Mouse (Mus musculus): ENCODE measurements at regions not wholly inside any gene's neighbourhood (a gene's known extent, or its start where the extent isn't known, plus 50 kb on each side); places are given as distances from the start of the nearest gene placed in this dataset.

GRCm38 (mm10) chr12:39952854-39953253, 85.0 kb downstream of the Arl4a start:
- H3K36me3 ChIP-seq (ENCODE audit: control insufficient read depth, insufficient read depth, low read length): no peaks in the 10 kb centered on the region
- TF ChIP-seq CTCF (IDR thresholded peaks at IDR 0.05; ENCODE audit: low read depth, low read length) (no peak), POLR2A (IDR thresholded peaks at IDR 0.05; ENCODE audit: extremely low read depth, insufficient read depth, low read length) (no peak)
- no peak overlapping the region; the same call in 1 of the 2 replicates for H3K27ac ChIP-seq (replicated peaks; ENCODE audit: insufficient read depth, low read depth, low read length)
- H3K4me1 ChIP-seq (ENCODE audit: control insufficient read depth, insufficient read depth, low read length): peaks cover 20% of the 10 kb centered on the region
- WGBS: 9% methylated on average over 4 of the region's 4 CpGs
- H3K79me2 ChIP-seq (ENCODE audit: control insufficient read depth, insufficient read depth, low read length): no peaks in the 10 kb centered on the region
- H3K9ac ChIP-seq (ENCODE audit: low read depth, low read length): no peak overlapping the region
- H3K27me3 ChIP-seq (ENCODE audit: control insufficient read depth, insufficient read depth, low read length): no peaks in the 10 kb centered on the region
- DNase-seq (ENCODE audit: extremely low read depth, low read depth, low spot score): peak; percentile 95
- H3K4me3 ChIP-seq (ENCODE audit: insufficient read depth, low read depth, low read length): no peak overlapping the region

- no peak overlapping the region for H3K9ac ChIP-seq (ENCODE audit: low read depth, low read length)
- WGBS: 23% methylated on average over 6 of the region's 6 CpGs
- DNase-seq (ENCODE audit: extremely low read depth, low read depth, low spot score): peak; percentile 97
- H3K36me3 ChIP-seq (ENCODE audit: control insufficient read depth, insufficient read depth, low read length): no peaks in the 10 kb centered on the region
- H3K4me1 ChIP-seq (ENCODE audit: control insufficient read depth, insufficient read depth, low read length): peaks cover 20% of the 10 kb centered on the region
- peak overlapping the region; percentile 65 for H3K27ac ChIP-seq (replicated peaks; ENCODE audit: insufficient read depth, low read depth, low read length)
- H3K4me3 ChIP-seq (ENCODE audit: insufficient read depth, low read depth, low read length): no peak overlapping the region
- no peaks in the 10 kb centered on the region for H3K79me2 ChIP-seq (ENCODE audit: control insufficient read depth, insufficient read depth, low read length)
- no peaks in the 10 kb centered on the region for H3K27me3 ChIP-seq (ENCODE audit: control insufficient read depth, insufficient read depth, low read length)
- TF ChIP-seq CTCF (IDR thresholded peaks at IDR 0.05; ENCODE audit: low read depth, low read length) (no peak), POLR2A (IDR thresholded peaks at IDR 0.05; ENCODE audit: extremely low read depth, insufficient read depth, low read length) (no peak)
These were observed 85.9 kb downstream of the Arl4a start for GRCm38 (mm10) chr12:39951911-39952310.

GRCm38 (mm10) chr12:39950270-39950801, 87.5 kb downstream of the Arl4a start:
- H3K4me1 ChIP-seq (ENCODE audit: control insufficient read depth, insufficient read depth, low read length): peaks cover 18% of the 10 kb centered on the region
- DNase-seq (ENCODE audit: extremely low read depth, low read depth, low spot score): peak; percentile 99
- no peak overlapping the region for H3K9ac ChIP-seq (ENCODE audit: low read depth, low read length)
- H3K27ac ChIP-seq (replicated peaks; ENCODE audit: insufficient read depth, low read depth, low read length): no peak overlapping the region
- H3K36me3 ChIP-seq (ENCODE audit: control insufficient read depth, insufficient read depth, low read length): no peaks in the 10 kb centered on the region
- H3K79me2 ChIP-seq (ENCODE audit: control insufficient read depth, insufficient read depth, low read length): no peaks in the 10 kb centered on the region
- H3K4me3 ChIP-seq (ENCODE audit: insufficient read depth, low read depth, low read length): no peak overlapping the region
- TF ChIP-seq CTCF (IDR thresholded peaks at IDR 0.05; ENCODE audit: low read depth, low read length) (no peak), POLR2A (IDR thresholded peaks at IDR 0.05; ENCODE audit: extremely low read depth, insufficient read depth, low read length) (no peak)
- no peaks in the 10 kb centered on the region for H3K27me3 ChIP-seq (ENCODE audit: control insufficient read depth, insufficient read depth, low read length)
- 29% methylated on average over 7 of the region's 7 CpGs for WGBS

- no peak overlapping the region for H3K4me3 ChIP-seq (ENCODE audit: insufficient read depth, low read depth, low read length)
- no peaks in the 10 kb centered on the region for H3K79me2 ChIP-seq (ENCODE audit: control insufficient read depth, insufficient read depth, low read length)
- no peak for TF ChIP-seq CTCF (IDR thresholded peaks at IDR 0.05; ENCODE audit: low read depth, low read length)
- TF ChIP-seq POLR2A (IDR thresholded peaks at IDR 0.05; ENCODE audit: extremely low read depth, insufficient read depth, low read length): no peak
- WGBS: 80% methylated on average over 5 of the region's 5 CpGs
- no peaks in the 10 kb centered on the region for H3K4me1 ChIP-seq (ENCODE audit: control insufficient read depth, insufficient read depth, low read length)
- H3K9ac ChIP-seq (ENCODE audit: low read depth, low read length): no peak overlapping the region
- no peak overlapping the region for H3K27ac ChIP-seq (replicated peaks; ENCODE audit: insufficient read depth, low read depth, low read length)
- no peaks in the 10 kb centered on the region for H3K36me3 ChIP-seq (ENCODE audit: control insufficient read depth, insufficient read depth, low read length)
- DNase-seq (ENCODE audit: extremely low read depth, low read depth, low spot score): no peak
- H3K27me3 ChIP-seq (ENCODE audit: control insufficient read depth, insufficient read depth, low read length): no peaks in the 10 kb centered on the region
These were observed 94.9 kb downstream of the Arl4a start for GRCm38 (mm10) chr12:39942910-39943309.

GRCm38 (mm10) chr12:39941162-39941561, 96.7 kb downstream of the Arl4a start:
- no peak overlapping the region for H3K27ac ChIP-seq (replicated peaks; ENCODE audit: insufficient read depth, low read depth, low read length)
- no peak overlapping the region for H3K9ac ChIP-seq (ENCODE audit: low read depth, low read length)
- TF ChIP-seq CTCF (IDR thresholded peaks at IDR 0.05; ENCODE audit: low read depth, low read length) (no peak), POLR2A (IDR thresholded peaks at IDR 0.05; ENCODE audit: extremely low read depth, insufficient read depth, low read length) (no peak)
- H3K36me3 ChIP-seq (ENCODE audit: control insufficient read depth, insufficient read depth, low read length): no peaks in the 10 kb centered on the region
- no peak overlapping the region for H3K4me3 ChIP-seq (ENCODE audit: insufficient read depth, low read depth, low read length)
- DNase-seq (ENCODE audit: extremely low read depth, low read depth, low spot score): no peak
- no peaks in the 10 kb centered on the region for H3K79me2 ChIP-seq (ENCODE audit: control insufficient read depth, insufficient read depth, low read length)
- H3K4me1 ChIP-seq (ENCODE audit: control insufficient read depth, insufficient read depth, low read length): no peaks in the 10 kb centered on the region
- 63% methylated on average over 1 of the region's 1 CpGs for WGBS
- no peaks in the 10 kb centered on the region for H3K27me3 ChIP-seq (ENCODE audit: control insufficient read depth, insufficient read depth, low read length)

GRCm38 (mm10) chr12:39939017-39939416, 98.8 kb downstream of the Arl4a start:
- no peak for DNase-seq (ENCODE audit: extremely low read depth, low read depth, low spot score)
- Histone ChIP-seq H3K36me3 (ENCODE audit: control insufficient read depth, insufficient read depth, low read length) (no peaks in the 10 kb centered on the region), H3K27me3 (ENCODE audit: control insufficient read depth, insufficient read depth, low read length) (no peaks in the 10 kb centered on the region), H3K4me3 (ENCODE audit: insufficient read depth, low read depth, low read length) (no peak overlapping the region), H3K9ac (ENCODE audit: low read depth, low read length) (no peak overlapping the region), H3K27ac (replicated peaks; ENCODE audit: insufficient read depth, low read depth, low read length) (no peak overlapping the region), H3K4me1 (ENCODE audit: control insufficient read depth, insufficient read depth, low read length) (no peaks in the 10 kb centered on the region), H3K79me2 (ENCODE audit: control insufficient read depth, insufficient read depth, low read length) (no peaks in the 10 kb centered on the region)
- TF ChIP-seq POLR2A (IDR thresholded peaks at IDR 0.05; ENCODE audit: extremely low read depth, insufficient read depth, low read length) (no peak), CTCF (IDR thresholded peaks at IDR 0.05; ENCODE audit: low read depth, low read length) (no peak)
